Mouse (Mus musculus): ENCODE data around the gene Tchh. TPM values are rescaled to one million over a fixed set of nuclear protein-coding genes. Genes with fewer than 3 reads are reported as not detected.
"Not testable (repeated sequence)": the region's sequence is repeated elsewhere in the genome, so short reads cannot be mapped to it uniquely, and the experiment has no call there.

Tchh gene
- polyA plus RNA-seq, 1 experiment from 2014 or later = 2.4 TPM

DNA sequence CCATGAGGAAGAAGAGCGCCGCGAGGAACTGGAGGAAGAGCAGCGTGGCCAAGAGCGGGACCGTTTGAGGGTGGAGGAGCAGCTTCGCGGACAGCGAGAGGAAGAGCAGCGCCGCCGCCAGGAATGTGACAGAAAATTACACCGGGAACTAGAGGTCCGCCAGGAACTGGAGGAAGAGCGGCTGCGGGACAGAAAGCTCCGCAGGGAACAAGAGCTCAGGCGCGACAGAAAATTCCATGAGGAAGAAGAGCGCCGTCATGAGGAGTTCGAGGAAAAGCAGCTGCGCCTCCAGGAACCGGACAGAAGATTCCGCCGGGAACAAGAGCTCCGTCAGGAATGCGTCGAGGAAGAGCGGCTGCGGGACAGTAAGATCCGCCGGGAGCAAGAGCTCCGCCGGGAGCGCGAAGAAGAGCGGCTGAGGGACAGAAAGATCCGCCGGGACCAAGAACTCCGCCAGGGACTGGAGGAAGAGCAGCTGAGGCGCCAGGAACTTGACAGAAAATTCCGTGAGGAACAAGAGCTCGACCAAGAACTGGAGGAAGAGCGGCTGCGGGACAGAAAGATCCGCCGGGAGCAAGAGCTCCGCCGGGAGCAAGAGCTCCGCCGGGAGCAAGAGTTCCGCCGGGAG lies 4.1 kb downstream of the Tchh start:
- peak overlapping the region; percentile 71 for H3K4me2 ChIP-seq (ENCODE audit: low read depth, low read length)
- under 1% methylated on average over 54 of the region's 54 CpGs for WGBS
- no peak overlapping the region; the same call in 1 of the 2 replicates for H3K27ac ChIP-seq (ENCODE audit: low read length)
- H3K4me3 ChIP-seq (replicated peaks; ENCODE audit: low read length) = peak overlapping the region; percentile 70
- H3K27me3 ChIP-seq (ENCODE audit: control insufficient read depth, insufficient read depth, low read length) = peaks cover 3% of the 10 kb centered on the region; the same call in 1 of the 2 replicates
- H3K9ac ChIP-seq (ENCODE audit: low read length) = peak overlapping the region; percentile 68
- peaks cover 21% of the 10 kb centered on the region for H3K4me1 ChIP-seq (ENCODE audit: control insufficient read depth, insufficient read depth, low read length)
- no peaks in the 10 kb centered on the region for H3K36me3 ChIP-seq (ENCODE audit: control insufficient read depth, insufficient read depth, low read length)
- H3K9me3 ChIP-seq (replicated peaks; ENCODE audit: control insufficient read depth, low read length) = no peaks in the 10 kb centered on the region
- ATAC-seq (ENCODE audit: insufficient read depth, low FRiP score) = no peak

DNA sequence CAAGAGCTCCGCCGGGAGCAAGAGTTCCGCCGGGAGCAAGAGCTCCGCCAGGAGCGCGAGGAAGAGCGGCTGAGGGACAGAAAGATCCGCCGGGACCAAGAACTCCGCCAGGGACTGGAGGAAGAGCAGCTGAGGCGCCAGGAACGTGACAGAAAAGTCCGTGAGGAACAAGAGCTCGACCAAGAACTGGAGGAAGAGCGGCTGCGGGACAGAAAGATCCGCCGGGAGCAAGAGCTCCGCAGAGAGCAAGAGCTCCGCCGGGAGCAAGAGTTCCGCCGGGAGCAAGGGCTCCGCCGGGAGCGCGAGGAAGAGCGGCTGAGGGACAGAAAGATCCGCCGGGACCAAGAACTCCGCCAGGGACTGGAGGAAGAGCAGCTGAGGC lies 4.6 kb downstream of the Tchh start:
- Histone ChIP-seq H3K9ac (ENCODE audit: low read length) (peak overlapping the region; percentile 68), H3K27ac (ENCODE audit: low read length) (peak overlapping the region; percentile 74), H3K4me2 (ENCODE audit: low read depth, low read length) (peak overlapping the region; percentile 71), H3K4me1 (ENCODE audit: control insufficient read depth, insufficient read depth, low read length) (peaks cover 21% of the 10 kb centered on the region), H3K4me3 (replicated peaks; ENCODE audit: low read length) (peak overlapping the region; percentile 70)
- not testable (repeated sequence) for H3K36me3 ChIP-seq (ENCODE audit: control insufficient read depth, insufficient read depth, low read length); H3K9me3 ChIP-seq (replicated peaks; ENCODE audit: control insufficient read depth, low read length); H3K27me3 ChIP-seq (ENCODE audit: control insufficient read depth, insufficient read depth, low read length); ATAC-seq (ENCODE audit: insufficient read depth, low FRiP score)
- under 1% methylated on average over 32 of the region's 32 CpGs for WGBS

DNA sequence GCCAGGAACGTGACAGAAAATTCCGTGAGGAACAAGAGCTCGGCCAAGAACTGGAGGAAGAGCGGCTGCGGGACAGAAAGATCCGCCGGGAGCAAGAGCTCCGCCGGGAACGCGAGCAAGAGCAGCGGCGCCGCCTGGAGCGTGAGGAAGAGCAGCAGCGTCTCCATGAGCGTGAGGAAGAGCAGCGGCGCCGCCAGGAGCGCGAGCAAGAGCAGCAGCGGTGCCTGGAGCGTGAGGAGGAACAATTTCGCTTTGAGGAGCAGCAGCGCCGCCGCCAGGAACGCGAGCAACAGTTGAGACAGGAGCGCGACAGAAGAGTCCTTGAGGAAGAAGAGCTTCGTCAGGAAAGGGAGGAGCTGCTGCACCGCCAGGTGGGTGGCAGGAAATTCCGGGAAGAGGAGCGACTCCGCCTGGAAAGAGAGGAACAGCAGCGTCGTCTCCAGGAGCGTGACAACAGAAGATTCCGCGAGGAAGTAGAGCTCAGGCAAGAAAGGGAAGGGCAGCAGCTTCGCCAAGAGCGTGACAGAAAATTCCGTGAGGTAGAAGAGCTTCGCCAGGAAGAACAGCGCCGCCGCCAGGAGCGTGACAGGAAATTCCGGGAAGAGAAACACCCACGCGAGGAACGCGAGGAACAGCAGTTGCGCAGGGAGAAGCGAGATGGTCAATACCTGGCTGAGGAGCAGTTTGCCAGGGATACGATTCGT lies 5.2 kb downstream of the Tchh start:
- no peaks in the 10 kb centered on the region for H3K36me3 ChIP-seq (ENCODE audit: control insufficient read depth, insufficient read depth, low read length)
- H3K27me3 ChIP-seq (ENCODE audit: control insufficient read depth, insufficient read depth, low read length) = peaks cover 3% of the 10 kb centered on the region; the same call in 1 of the 2 replicates
- H3K9ac ChIP-seq (ENCODE audit: low read length) = peak overlapping the region; percentile 68
- peak; percentile 63 for ATAC-seq (ENCODE audit: insufficient read depth, low FRiP score)
- peak overlapping the region; percentile 74 for H3K27ac ChIP-seq (ENCODE audit: low read length)
- under 1% methylated on average over 59 of the region's 59 CpGs for WGBS
- peak overlapping the region; percentile 71 for H3K4me2 ChIP-seq (ENCODE audit: low read depth, low read length)
- H3K4me1 ChIP-seq (ENCODE audit: control insufficient read depth, insufficient read depth, low read length) = peaks cover 21% of the 10 kb centered on the region
- no peaks in the 10 kb centered on the region for H3K9me3 ChIP-seq (replicated peaks; ENCODE audit: control insufficient read depth, low read length)
- H3K4me3 ChIP-seq (replicated peaks; ENCODE audit: low read length) = peak overlapping the region; percentile 70

DNA sequence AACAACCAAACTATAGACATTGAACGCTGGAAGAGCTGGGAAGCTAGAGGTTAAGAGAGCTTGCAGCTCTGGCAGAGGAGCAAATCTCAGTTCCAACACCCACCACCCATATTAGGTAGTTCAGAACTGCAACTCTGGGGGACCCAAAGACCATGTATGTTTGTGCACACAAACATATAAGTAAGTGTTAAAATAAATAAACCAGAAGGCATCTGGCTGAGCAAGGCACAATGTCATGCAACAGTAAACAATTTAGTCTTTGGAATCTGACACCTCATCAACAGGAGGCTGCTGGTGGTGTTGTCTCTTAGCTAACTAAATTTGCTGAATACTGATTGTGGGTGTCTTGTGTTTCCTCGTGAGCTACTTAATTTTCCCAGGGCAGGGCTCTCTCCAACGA lies 24.4 kb downstream of the Tchh start:
- no peak overlapping the region for H3K4me2 ChIP-seq (ENCODE audit: low read depth, low read length)
- no peak for ATAC-seq (ENCODE audit: insufficient read depth, low FRiP score)
- H3K36me3 ChIP-seq (ENCODE audit: control insufficient read depth, insufficient read depth, low read length) = no peaks in the 10 kb centered on the region
- H3K4me3 ChIP-seq (replicated peaks; ENCODE audit: low read length) = no peak overlapping the region
- 62% methylated on average over 3 of the region's 3 CpGs for WGBS
- H3K4me1 ChIP-seq (ENCODE audit: control insufficient read depth, insufficient read depth, low read length) = no peaks in the 10 kb centered on the region
- no peak overlapping the region for H3K9ac ChIP-seq (ENCODE audit: low read length)
- no peaks in the 10 kb centered on the region for H3K27me3 ChIP-seq (ENCODE audit: control insufficient read depth, insufficient read depth, low read length)
- H3K27ac ChIP-seq (ENCODE audit: low read length) = no peak overlapping the region
- no peaks in the 10 kb centered on the region for H3K9me3 ChIP-seq (replicated peaks; ENCODE audit: control insufficient read depth, low read length)

DNA sequence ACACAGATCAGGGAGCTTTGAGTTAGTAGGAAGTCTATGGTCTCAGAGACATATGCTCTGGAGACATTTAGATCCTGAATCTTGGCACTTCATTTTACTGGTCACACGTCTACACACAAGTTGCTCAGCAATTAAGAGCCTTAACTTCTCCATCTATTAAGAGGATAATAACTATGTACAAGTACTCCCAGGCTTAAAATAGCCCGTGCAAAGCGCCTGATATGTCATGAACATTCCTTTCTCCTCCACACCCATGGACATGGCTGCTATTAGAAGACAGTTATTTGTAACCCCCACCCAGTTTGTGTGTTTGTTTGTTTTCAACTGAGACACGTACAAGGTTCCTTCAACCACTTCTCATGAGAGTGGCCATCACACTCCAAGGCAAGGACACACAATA lies 25.0 kb downstream of the Tchh start:
- Histone ChIP-seq H3K9ac (ENCODE audit: low read length) (no peak overlapping the region), H3K4me1 (ENCODE audit: control insufficient read depth, insufficient read depth, low read length) (no peaks in the 10 kb centered on the region), H3K27ac (ENCODE audit: low read length) (no peak overlapping the region), H3K27me3 (ENCODE audit: control insufficient read depth, insufficient read depth, low read length) (no peaks in the 10 kb centered on the region), H3K4me2 (ENCODE audit: low read depth, low read length) (no peak overlapping the region), H3K36me3 (ENCODE audit: control insufficient read depth, insufficient read depth, low read length) (no peaks in the 10 kb centered on the region), H3K9me3 (replicated peaks; ENCODE audit: control insufficient read depth, low read length) (no peaks in the 10 kb centered on the region), H3K4me3 (replicated peaks; ENCODE audit: low read length) (no peak overlapping the region)
- WGBS = 73% methylated on average over 4 of the region's 4 CpGs
- ATAC-seq (ENCODE audit: insufficient read depth, low FRiP score) = no peak

DNA sequence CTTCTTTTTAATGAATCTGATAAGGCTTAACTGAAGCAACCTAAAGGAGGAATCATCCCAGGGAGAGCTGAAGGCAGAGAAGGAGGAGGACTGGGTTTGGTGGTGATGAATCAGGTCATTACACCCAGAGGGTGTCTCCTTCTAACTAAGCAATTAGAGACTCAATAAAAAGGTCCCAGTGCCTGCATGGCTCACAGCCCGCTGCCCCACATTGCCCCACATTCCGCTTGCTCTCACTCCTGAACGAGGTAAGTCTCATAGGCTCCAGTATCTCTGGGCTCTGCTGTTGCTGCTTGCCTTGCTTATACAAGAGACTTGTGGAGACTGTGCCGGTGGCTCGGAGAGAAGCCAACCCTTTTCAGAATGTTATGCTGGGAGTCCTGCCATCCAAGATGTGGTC lies 26.4 kb downstream of the Tchh start, which contains the start of gene Tchhl1:
Tchhl1 (plus strand) TSS at position 194 of the 400 bp plus-strand sequence.
- no peak within 1 kb of the TSS for H3K9ac ChIP-seq (ENCODE audit: low read length)
- H3K36me3 ChIP-seq (ENCODE audit: control insufficient read depth, insufficient read depth, low read length) = no peaks in the 10 kb centered on the region
- H3K9me3 ChIP-seq (replicated peaks; ENCODE audit: control insufficient read depth, low read length) = no peaks in the 10 kb centered on the region
- ATAC-seq (ENCODE audit: insufficient read depth, low FRiP score) = no peak
- no peaks in the 10 kb centered on the region for H3K4me1 ChIP-seq (ENCODE audit: control insufficient read depth, insufficient read depth, low read length)
- no peaks in the 10 kb centered on the region for H3K27me3 ChIP-seq (ENCODE audit: control insufficient read depth, insufficient read depth, low read length)
- 49% methylated on average over 5 of the region's 5 CpGs for WGBS
- H3K27ac ChIP-seq (ENCODE audit: low read length) = no peak within 1 kb of the TSS
- no peak within 1 kb of the TSS for H3K4me2 ChIP-seq (ENCODE audit: low read depth, low read length)
- no peak within 1 kb of the TSS for H3K4me3 ChIP-seq (replicated peaks; ENCODE audit: low read length)

DNA sequence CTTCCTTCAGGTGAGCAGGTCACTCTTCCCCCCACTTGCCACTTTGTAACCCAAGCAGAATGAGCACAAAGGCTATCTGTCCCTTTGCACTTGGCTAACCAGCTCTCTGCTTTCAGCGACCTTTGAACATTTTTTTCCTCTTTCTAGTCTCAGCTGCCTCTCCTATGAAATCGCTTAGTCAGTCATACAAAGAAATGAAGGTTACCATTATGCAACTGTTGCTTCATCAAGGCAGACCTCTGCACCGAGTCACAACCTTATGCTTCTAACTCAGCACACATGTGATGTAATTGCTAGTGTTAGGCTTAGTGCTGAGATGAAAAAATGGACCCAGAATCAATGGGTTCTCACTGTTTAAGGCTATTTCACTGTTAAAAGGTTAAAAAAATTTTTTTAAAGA lies 27.5 kb downstream of the Tchh start:
- Histone ChIP-seq H3K27ac (ENCODE audit: low read length) (no peak overlapping the region), H3K4me2 (ENCODE audit: low read depth, low read length) (no peak overlapping the region), H3K4me1 (ENCODE audit: control insufficient read depth, insufficient read depth, low read length) (no peaks in the 10 kb centered on the region), H3K36me3 (ENCODE audit: control insufficient read depth, insufficient read depth, low read length) (no peaks in the 10 kb centered on the region), H3K9me3 (replicated peaks; ENCODE audit: control insufficient read depth, low read length) (no peaks in the 10 kb centered on the region), H3K4me3 (replicated peaks; ENCODE audit: low read length) (no peak overlapping the region), H3K27me3 (ENCODE audit: control insufficient read depth, insufficient read depth, low read length) (no peaks in the 10 kb centered on the region), H3K9ac (ENCODE audit: low read length) (no peak overlapping the region)
- ATAC-seq (ENCODE audit: insufficient read depth, low FRiP score) = no peak
- 78% methylated on average over 3 of the region's 3 CpGs for WGBS

DNA sequence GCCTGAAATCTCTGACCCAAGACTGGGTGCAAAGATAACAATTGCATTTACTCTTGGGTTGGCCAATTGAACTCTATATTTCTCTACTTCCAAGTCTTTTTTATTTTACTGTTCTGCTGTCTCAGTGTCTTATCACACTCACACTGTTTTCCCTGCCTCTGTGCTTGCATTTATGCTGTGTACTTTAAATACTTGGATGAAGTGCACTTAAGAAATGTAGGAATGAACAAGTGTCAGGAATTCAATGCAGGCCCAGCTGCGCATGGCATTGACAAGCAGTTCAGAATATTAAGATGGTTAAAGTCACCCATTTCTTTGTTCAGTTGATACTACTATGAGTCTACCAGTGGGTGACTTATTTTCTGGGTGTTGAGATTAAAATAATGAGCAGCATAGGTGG lies 37.9 kb downstream of the Tchh start:
- no peaks in the 10 kb centered on the region for H3K4me1 ChIP-seq (ENCODE audit: control insufficient read depth, insufficient read depth, low read length)
- no peaks in the 10 kb centered on the region for H3K36me3 ChIP-seq (ENCODE audit: control insufficient read depth, insufficient read depth, low read length)
- no peak overlapping the region for H3K4me3 ChIP-seq (replicated peaks; ENCODE audit: low read length)
- H3K9ac ChIP-seq (ENCODE audit: low read length) = no peak overlapping the region
- no peaks in the 10 kb centered on the region for H3K9me3 ChIP-seq (replicated peaks; ENCODE audit: control insufficient read depth, low read length)
- H3K27me3 ChIP-seq (ENCODE audit: control insufficient read depth, insufficient read depth, low read length) = no peaks in the 10 kb centered on the region
- no peak overlapping the region for H3K27ac ChIP-seq (ENCODE audit: low read length)
- ATAC-seq (ENCODE audit: insufficient read depth, low FRiP score) = no peak
- H3K4me2 ChIP-seq (ENCODE audit: low read depth, low read length) = no peak overlapping the region
- 82% methylated on average over 1 of the region's 1 CpGs for WGBS

DNA sequence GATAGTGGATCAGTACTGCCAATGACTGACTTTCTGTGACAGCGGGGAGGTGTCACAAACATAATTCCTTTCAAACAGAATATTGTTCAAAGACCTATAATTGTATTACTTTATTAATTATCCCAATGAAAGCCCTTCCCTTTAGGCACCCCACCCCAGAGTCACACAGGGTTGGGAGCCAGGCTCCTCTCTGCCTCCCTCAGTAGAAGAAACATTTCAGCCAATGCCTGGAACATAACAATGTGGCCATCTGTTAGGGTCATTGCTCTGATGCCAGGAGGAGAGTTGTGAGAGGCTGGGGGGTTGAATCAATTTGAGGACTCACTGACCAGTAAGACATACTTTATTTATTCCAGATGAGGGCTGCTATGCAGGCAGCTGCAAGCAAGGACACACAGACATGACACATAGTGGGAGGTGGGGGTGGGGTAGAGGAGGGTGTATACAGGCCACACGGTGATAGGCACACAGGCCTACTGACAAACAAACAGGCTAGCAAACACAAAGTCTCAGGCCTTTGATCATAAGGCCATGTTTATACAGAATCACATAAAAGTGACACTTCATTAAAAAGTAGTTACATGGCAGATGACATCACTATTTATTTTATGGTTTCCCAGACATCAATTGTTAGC lies 40.0 kb downstream of the Tchh start:
- WGBS = 61% methylated on average over 2 of the region's 2 CpGs
- Histone ChIP-seq H3K4me1 (ENCODE audit: control insufficient read depth, insufficient read depth, low read length) (no peaks in the 10 kb centered on the region), H3K27ac (ENCODE audit: low read length) (no peak overlapping the region), H3K36me3 (ENCODE audit: control insufficient read depth, insufficient read depth, low read length) (no peaks in the 10 kb centered on the region), H3K27me3 (ENCODE audit: control insufficient read depth, insufficient read depth, low read length) (no peaks in the 10 kb centered on the region), H3K9me3 (replicated peaks; ENCODE audit: control insufficient read depth, low read length) (no peaks in the 10 kb centered on the region), H3K4me2 (ENCODE audit: low read depth, low read length) (no peak overlapping the region), H3K4me3 (replicated peaks; ENCODE audit: low read length) (no peak overlapping the region), H3K9ac (ENCODE audit: low read length) (no peak overlapping the region)
- ATAC-seq (ENCODE audit: insufficient read depth, low FRiP score) = no peak
